Mouse (Mus musculus) thymus, adult 2 months (tissue): ENCODE measurements around the gene Tmem200a. TPM values are rescaled to one million over a fixed set of nuclear protein-coding genes. Genes with fewer than 3 reads are reported as not detected.

Experiments used
- DNase-seq: peaks from one replicate; pipeline ENCODE4 v3.0.0; 2021
- H3K27ac ChIP-seq: fragments of 200-500 bp; 2 replicates; pipeline ENCODE4 v1.5.1; 2012; ENCODE audit warnings: low read length, control low read depth; ENCODE audit not compliant: control insufficient read depth, insufficient read depth
- H3K27me3 ChIP-seq: fragments of 200-500 bp; 2 replicates; pipeline ENCODE4 v1.6.1; 2012; ENCODE audit warnings: mild to moderate bottlenecking, low read length, moderate library complexity, mixed read lengths; ENCODE audit not compliant: control insufficient read depth, insufficient read depth
- H3K36me3 ChIP-seq: fragments of 200-500 bp; 2 replicates; pipeline ENCODE4 v1.6.1; 2012; ENCODE audit warnings: mild to moderate bottlenecking, low read length, moderate library complexity; ENCODE audit not compliant: control insufficient read depth, insufficient read depth
- H3K4me1 ChIP-seq: fragments of 200-500 bp; replicated peaks from 2 replicates; pipeline ENCODE4 v1.6.1; 2012; ENCODE audit warnings: low read length; ENCODE audit not compliant: control insufficient read depth, insufficient read depth
- H3K4me3 ChIP-seq: fragments of 200-500 bp; 2 replicates; pipeline ENCODE4 v1.5.1; 2012; ENCODE audit warnings: mild to moderate bottlenecking, low read length, control low read depth, moderate library complexity; ENCODE audit not compliant: control insufficient read depth, insufficient read depth
- CTCF ChIP-seq: fragments of 200-500 bp; IDR thresholded peaks from 2 replicates; pipeline ENCODE4 v1.5.1; 2012; ENCODE audit warnings: mild to moderate bottlenecking, control low read depth, low read length, moderate library complexity, borderline replicate concordance; ENCODE audit not compliant: control insufficient read depth, poor library complexity, insufficient read depth; ENCODE audit errors: extremely low read depth
- POLR2A ChIP-seq: fragments of 200-500 bp; IDR thresholded peaks from 2 replicates; pipeline ENCODE4 v1.6.1; 2012; ENCODE audit warnings: mild to moderate bottlenecking, low read length, control low read depth, moderate library complexity; ENCODE audit not compliant: control insufficient read depth, poor library complexity, insufficient read depth; ENCODE audit errors: extremely low read depth
- WGBS: fragments of 180-500 bp; shearing (Covaris S2); methylation state at CpG from one replicate; pipeline ENCODE4 v1.1.7; 2018; 5-methylcytosine and 5-hydroxymethylcytosine counted together
- polyA plus RNA-seq: library from polyadenylated mRNA; depleted of rRNA; stranded (reverse); fragments of >200 nt; gene quantifications from 2 replicates; pipeline ENCODE4 v1.2.3, GENCODE M21; 2012; rRNA removed

Tmem200a gene
- polyA plus RNA-seq, 1 experiment, result 0.11 TPM

GRCm38 (mm10) chr10:25887225-25887624 lies 191.6 kb downstream of the Tmem200a start:
- no peak for TF ChIP-seq POLR2A
- no peak for TF ChIP-seq CTCF
- H3K4me1 ChIP-seq, result no peaks in the 10 kb centered on the region
- no peak overlapping the region for H3K4me3 ChIP-seq
- WGBS, result 63% methylated on average over 6 of the region's 6 CpGs
- DNase-seq, result no peak
- no peaks in the 10 kb centered on the region for H3K27me3 ChIP-seq
- H3K36me3 ChIP-seq, result no peaks in the 10 kb centered on the region
- H3K27ac ChIP-seq, result no peak overlapping the region

GRCm38 (mm10) chr10:25884512-25884911 lies 194.3 kb downstream of the Tmem200a start:
- WGBS, result 92% methylated on average over 2 of the region's 2 CpGs
- H3K4me1 ChIP-seq, result no peaks in the 10 kb centered on the region
- no peak overlapping the region for H3K27ac ChIP-seq
- TF ChIP-seq CTCF (no peak), POLR2A (no peak)
- no peak overlapping the region for H3K4me3 ChIP-seq
- no peak for DNase-seq
- H3K27me3 ChIP-seq, result no peaks in the 10 kb centered on the region
- H3K36me3 ChIP-seq, result no peaks in the 10 kb centered on the region

GRCm38 (mm10) chr10:25877731-25878130 lies 201.1 kb downstream of the Tmem200a start:
- 96% methylated on average over 2 of the region's 2 CpGs for whole genome bisulfite sequencing

GRCm38 (mm10) chr10:25876809-25877208 lies 202.0 kb downstream of the Tmem200a start:
- 87% methylated on average over 3 of the region's 3 CpGs for WGBS

More at GRCm38 (mm10) chr10:25877731-25878130, 201.1 kb downstream of the Tmem200a start:
- Histone ChIP-seq H3K36me3 (no peaks in the 10 kb centered on the region), H3K27ac (no peak overlapping the region), H3K4me1 (no peaks in the 10 kb centered on the region), H3K4me3 (no peak overlapping the region), H3K27me3 (no peaks in the 10 kb centered on the region)
- DNase-seq, result no peak
- TF ChIP-seq POLR2A (no peak), CTCF (no peak)

GRCm38 (mm10) chr10:25868739-25869138 lies 210.1 kb downstream of the Tmem200a start:
- Histone ChIP-seq H3K4me1 (no peaks in the 10 kb centered on the region), H3K27me3 (no peaks in the 10 kb centered on the region), H3K36me3 (no peaks in the 10 kb centered on the region), H3K4me3 (no peak overlapping the region), H3K27ac (no peak overlapping the region)
- 91% methylated on average over 6 of the region's 6 CpGs for WGBS
- no peak for DNase-seq
- no peak for TF ChIP-seq CTCF
- TF ChIP-seq POLR2A, result no peak

More at GRCm38 (mm10) chr10:25876809-25877208, 202.0 kb downstream of the Tmem200a start:
- TF ChIP-seq CTCF, result no peak
- no peak for TF ChIP-seq POLR2A
- H3K27ac ChIP-seq, result no peak overlapping the region
- no peaks in the 10 kb centered on the region for H3K4me1 ChIP-seq
- no peaks in the 10 kb centered on the region for H3K27me3 ChIP-seq
- no peak overlapping the region for H3K4me3 ChIP-seq
- DNase-seq, result no peak
- no peaks in the 10 kb centered on the region for H3K36me3 ChIP-seq

Other genes with a start within 250 kb of the Tmem200a start
- 0.08 TPM in 1 of 2 replicates, not detected in the other for gene Gm9767, start 797 bp downstream of the Tmem200a start, polyA plus RNA-seq
- gene Samd3, start 150.7 kb upstream of the Tmem200a start, polyA plus RNA-seq, result 0.11 and 0.28 TPM in 2 replicates